Mouse (Mus musculus) T-cell, adult 2 months (primary cell): Measurements from ENCODE around the gene Crat.

ENCODE experiments used
- DNase-seq: peaks from one replicate; pipeline ENCODE4 v3.0.0; 2022; ENCODE audit warnings: low spot score

Crat gene

GRCm38 (mm10) chr2:30403870-30404269, 11.7 kb downstream of the Crat start:
- no peak for DNase-seq

DNA sequence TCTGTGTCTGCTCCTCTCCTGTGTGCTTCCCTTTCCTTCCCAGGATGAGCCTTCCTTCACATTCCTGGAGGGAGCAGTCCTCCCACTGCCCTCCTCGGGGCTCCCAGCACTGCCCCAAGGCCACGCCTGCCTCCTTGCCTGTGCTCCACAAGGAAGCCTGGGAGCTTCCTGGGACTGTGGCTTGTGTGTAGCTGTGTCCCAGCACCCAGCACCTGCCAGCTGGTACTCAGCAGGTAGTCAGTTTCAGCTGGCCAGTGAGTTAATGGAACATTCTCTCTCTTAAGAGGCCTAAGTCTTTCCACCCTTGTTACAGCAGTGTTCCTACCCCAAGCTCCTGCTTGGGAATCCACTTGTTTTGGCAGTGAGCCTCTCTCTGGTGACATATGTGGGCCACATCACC, 12.8 kb downstream of the Crat start:
- no peak for DNase-seq

DNA sequence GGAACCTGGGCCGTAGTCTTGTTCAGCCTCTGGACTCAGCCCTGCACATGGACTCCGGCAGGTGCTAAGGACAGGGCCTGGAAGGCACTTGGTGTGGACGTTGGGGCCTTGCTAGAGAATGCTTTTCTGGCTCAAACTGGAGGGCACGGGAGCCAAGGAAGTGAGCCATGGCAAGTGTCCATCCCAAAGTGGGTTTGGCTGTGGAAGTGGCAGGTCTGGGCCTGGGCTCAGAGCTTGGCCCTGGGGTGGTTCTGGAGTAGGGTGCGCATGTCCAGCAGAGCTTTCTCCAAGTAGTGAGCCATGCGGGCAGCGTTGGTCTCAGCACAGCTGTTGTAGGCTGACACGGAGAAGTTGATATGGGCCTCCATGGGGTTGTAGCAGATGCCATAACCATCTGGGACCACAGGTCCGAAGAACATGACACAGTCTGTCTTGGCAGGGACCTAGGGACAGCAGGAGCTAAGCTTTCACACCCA, 13.2 kb downstream of the Crat start:
- DNase-seq: no peak

GRCm38 (mm10) chr2:30401581-30401980, 14.0 kb downstream of the Crat start:
- no peak for DNase-seq

GRCm38 (mm10) chr2:30399191-30400171, 16.1 kb downstream of the Crat start:
- DNase-seq: no peak

DNA sequence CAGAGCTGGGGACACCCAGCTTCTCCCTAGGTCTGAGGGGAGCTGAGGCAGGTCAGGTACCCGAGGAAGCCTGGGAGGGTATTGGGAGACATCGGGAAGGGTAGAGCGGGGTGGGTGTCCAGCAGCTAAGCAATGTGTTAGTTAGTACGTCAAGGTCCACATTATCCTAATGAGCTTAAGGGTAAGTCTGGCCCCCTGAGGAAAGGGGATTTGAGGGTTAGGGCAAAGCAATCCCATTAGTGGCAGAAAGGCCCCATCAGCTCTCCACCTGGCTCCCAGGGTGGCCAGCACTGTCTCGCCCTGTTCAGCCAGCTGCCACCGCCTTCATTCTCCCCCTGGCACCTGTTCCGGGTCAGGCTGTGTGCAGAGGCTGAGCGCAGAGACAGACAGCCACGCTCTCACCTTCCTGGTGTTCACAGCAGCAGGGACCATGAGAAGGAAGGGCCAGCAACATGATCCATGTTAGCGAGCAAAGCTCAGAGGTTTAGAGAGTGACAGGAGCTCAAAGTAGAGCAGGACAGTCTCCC, 17.6 kb downstream of the Crat start:
- DNase-seq: no peak

DNA sequence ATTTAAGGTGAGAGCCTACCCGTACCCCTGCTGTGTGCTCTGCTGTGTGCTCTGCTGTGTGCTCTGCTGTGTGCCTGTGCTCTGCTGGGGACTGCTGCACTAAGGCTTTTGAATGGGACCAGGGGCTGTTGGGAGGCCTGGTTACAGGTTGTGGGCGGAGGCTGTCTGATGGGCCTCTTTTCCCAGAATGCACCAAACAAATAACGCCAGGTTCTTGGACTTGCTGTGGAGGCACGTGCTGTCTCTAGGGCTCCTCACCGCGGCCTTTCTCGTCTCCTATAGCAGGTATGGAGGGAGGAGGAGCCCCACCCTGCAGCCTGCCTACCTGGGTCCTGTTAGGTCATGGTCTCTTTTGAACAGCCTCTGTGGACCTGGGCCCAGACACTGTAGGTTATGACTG, 19.4 kb downstream of the Crat start:
- no peak for DNase-seq

- DNase-seq: no peak
These were observed 19.9 kb downstream of the Crat start for GRCm38 (mm10) chr2:30395757-30396156.

DNA sequence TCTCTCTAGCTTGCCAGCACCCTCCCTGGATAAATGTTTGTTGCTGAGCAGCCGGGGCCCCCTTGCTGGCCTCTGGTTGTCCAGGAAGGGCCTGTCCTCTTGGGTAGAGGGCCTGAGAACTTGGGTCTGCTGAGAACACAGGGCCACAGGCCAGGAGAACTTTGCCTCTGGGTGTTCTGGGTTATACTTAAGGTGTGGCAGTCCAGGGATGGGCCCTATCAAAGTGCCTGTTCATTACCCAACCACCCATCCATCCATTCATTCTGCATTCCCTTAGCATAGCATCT, 22.3 kb downstream of the Crat start:
- no peak for DNase-seq

- DNase-seq: peak; percentile 34
These were observed 22.8 kb downstream of the Crat start for GRCm38 (mm10) chr2:30392577-30393369.

GRCm38 (mm10) chr2:30392114-30392576, 23.5 kb downstream of the Crat start, which contains the start of gene Dolpp1:
Dolpp1 (plus strand) TSS chr2:30392254.
- peak; percentile 99 for DNase-seq

DNA sequence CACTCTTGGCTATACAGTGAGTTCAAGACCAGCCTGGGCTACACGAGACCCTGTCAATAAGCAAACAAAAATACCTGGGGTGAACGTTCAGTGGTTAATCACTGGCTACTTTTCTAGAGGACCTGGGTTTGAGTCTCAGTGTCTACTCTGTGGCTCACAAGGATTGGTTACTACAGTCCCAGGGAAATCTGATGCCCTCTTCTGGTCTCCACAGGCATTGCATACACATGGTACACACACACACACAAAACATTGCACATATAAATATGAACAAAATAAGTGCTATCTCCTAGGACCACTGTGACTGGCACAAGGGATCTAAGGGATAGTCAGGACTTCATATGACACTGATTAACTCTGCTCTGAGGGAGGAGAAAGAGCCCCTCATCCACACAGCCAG, 26.6 kb downstream of the Crat start:
- DNase-seq: no peak

GRCm38 (mm10) chr2:30386913-30387312, 28.7 kb downstream of the Crat start:
- no peak for DNase-seq

GRCm38 (mm10) chr2:30385591-30385990, 30.0 kb downstream of the Crat start:
- no peak for DNase-seq

DNA sequence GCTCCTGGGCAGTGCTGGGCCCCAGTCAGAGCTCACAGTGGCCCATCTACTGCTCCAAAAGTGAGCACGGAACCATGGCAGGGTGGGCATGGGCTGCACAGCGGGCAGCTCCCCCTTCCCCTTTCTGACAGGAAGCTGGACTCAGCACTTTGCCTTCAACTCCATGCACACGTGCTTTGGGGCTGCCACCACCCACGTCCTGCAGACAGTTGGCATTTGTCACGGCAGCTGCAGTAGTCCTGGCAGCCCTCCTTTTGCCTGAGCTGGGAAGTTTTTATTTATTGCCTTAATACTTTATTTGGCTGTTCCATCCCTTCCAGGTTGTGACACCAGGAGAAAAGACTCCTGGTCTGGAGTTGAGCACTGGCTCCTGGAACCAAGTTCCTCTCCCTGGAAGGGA, 30.8 kb downstream of the Crat start:
- DNase-seq: no peak

- DNase-seq: no peak
These were observed 34.3 kb downstream of the Crat start for GRCm38 (mm10) chr2:30381377-30381725.

- DNase-seq: no peak
These were observed 34.8 kb downstream of the Crat start for GRCm38 (mm10) chr2:30380564-30381376.

GRCm38 (mm10) chr2:30379307-30379706, 36.3 kb downstream of the Crat start:
- DNase-seq: no peak

DNA sequence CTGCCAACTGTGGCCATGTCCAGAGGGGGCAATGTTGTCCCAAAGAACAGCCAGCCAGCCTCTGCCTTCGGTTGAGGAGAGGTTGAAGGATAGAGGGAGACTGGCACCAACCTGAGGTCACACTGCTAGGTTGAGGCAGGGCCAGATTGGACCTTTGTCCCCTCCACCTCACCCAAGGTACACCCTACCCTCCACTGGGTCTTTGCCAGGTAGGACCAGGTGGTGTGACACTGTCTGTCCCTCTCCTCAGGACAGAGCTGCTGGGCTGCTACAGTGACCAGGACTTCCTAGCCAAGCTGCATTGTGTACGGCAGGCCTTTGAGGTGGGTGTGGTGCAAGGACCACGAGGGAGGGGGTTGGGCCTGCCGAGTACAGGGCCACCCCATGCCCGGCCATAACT, 37.9 kb downstream of the Crat start:
- DNase-seq: no peak

DNA sequence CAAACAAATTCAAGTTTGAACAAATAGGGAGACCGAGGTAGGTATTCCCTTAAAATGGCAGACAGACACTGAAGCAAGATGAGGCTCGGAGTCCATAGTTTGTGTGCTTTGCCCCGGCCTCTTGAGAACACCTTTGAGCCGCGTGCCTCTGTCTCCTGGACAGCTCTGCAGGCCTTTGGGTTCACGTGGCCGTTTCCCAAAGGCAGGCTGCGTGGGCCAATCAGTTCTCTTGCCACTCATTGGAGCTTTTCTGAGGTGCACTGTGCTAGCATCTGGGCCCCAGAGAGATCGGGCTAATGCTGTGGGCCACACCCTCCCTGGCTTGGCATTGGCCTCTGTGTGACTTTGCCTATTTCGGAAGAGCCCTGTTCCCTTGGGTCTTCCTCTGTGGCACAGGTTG, 39.7 kb downstream of the Crat start:
- DNase-seq: no peak

DNA sequence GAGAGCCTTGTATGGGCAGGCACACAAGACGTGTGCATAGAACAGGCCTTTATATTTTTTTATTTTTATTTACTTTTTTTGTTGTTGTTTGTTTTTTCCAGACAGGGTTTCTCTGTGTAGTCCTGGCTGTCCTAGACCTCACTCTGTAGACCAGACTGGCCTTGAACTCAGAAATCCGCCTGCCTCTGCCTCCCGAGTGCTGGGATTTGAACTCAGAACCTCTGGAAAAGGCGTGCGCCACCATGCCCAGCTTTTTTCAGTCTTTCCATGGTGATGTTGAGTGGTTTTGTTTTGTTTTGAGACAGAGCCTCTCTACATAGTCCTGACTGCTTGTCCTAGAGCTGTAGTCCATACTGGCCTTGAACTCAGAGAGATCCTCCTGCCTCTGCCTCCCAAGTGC, 42.9 kb downstream of the Crat start:
- DNase-seq: no peak

GRCm38 (mm10) chr2:30371544-30371943, 44.1 kb downstream of the Crat start:
- DNase-seq: no peak
